ENCODE assay signal across 8 mouse cellular contexts in genomic region chr16:4267857-4268666, GRCm38 (mm10). TPM values are rescaled to one million over a fixed set of nuclear protein-coding genes. Genes with fewer than 3 reads are reported as not detected.
DNase-seq lines count a peak whose midpoint lies in the region; ATAC-seq and TF ChIP-seq lines count a peak whose summit lies in the region.

No protein-coding gene starts in this region.

- peak overlapping the region; percentile 72 for H3K4me2 ChIP-seq in heart, embryonic 14.5 days (ENCODE audit: low read length)
- peak overlapping the region; percentile 74 for H3K4me2 ChIP-seq in liver, embryonic 15.5 days
- peak overlapping the region; percentile 77 for H3K4me2 ChIP-seq in neural tube, embryonic 12.5 days (replicated peaks)
- H3K4me2 ChIP-seq in stomach, postnatal 0 days (replicated peaks; ENCODE audit: low read depth) = peak overlapping the region; percentile 75

- peak overlapping the region; percentile 77 for H3K9ac ChIP-seq in heart, embryonic 14.5 days (ENCODE audit: low read length)
- H3K9ac ChIP-seq in liver, embryonic 15.5 days = no peak overlapping the region
- peak overlapping the region; percentile 56 for H3K9ac ChIP-seq in neural tube, embryonic 12.5 days
- H3K9ac ChIP-seq in stomach, postnatal 0 days (ENCODE audit: low read length) = peak overlapping the region; percentile 72

- peaks cover 7% of the 10 kb centered on the region for H3K27me3 ChIP-seq in erythroblast, embryonic 14.5 days (ENCODE audit: control insufficient read depth)
- no peaks in the 10 kb centered on the region for H3K27me3 ChIP-seq in heart, embryonic 14.5 days (ENCODE audit: control insufficient read depth, insufficient read depth, low read length)
- H3K27me3 ChIP-seq in liver, embryonic 15.5 days = peaks cover 11% of the 10 kb centered on the region
- H3K27me3 ChIP-seq in neural tube, embryonic 12.5 days (replicated peaks) = no peaks in the 10 kb centered on the region
- H3K27me3 ChIP-seq in stomach, postnatal 0 days (ENCODE audit: control insufficient read depth, insufficient read depth, low read length) = no peaks in the 10 kb centered on the region

- TF ChIP-seq CTCF in stomach, postnatal 0 days (IDR thresholded peaks at IDR 0.05; ENCODE audit: low read depth) = peak; percentile 97

- no peaks in the 10 kb centered on the region for H3K4me1 ChIP-seq in brown adipose tissue, adult 24 weeks (ENCODE audit: control insufficient read depth, insufficient read depth, insufficient read length, low read length)
- H3K4me1 ChIP-seq in erythroblast, embryonic 14.5 days (ENCODE audit: control insufficient read depth) = peaks cover 8% of the 10 kb centered on the region
- H3K4me1 ChIP-seq in heart, embryonic 14.5 days (ENCODE audit: control insufficient read depth in 2 of 2, insufficient read depth in 2 of 2, low read length in 2 of 2) = peaks cover 30 to 45% of the 10 kb centered on the region in 2 experiments
- H3K4me1 ChIP-seq in liver, embryonic 15.5 days (replicated peaks) = peaks cover 6% of the 10 kb centered on the region
- H3K4me1 ChIP-seq in neural tube, embryonic 12.5 days = 0 out of 2 replicates have a peak, but pooled peaks cover 5% of the 10 kb centered on the region
- 0 out of 2 replicates have a peak, but pooled peaks cover 2% of the 10 kb centered on the region for H3K4me1 ChIP-seq in stomach, postnatal 0 days (replicated peaks; ENCODE audit: control insufficient read depth, insufficient read depth)

- no peaks in the 10 kb centered on the region for H3K36me3 ChIP-seq in erythroblast, embryonic 14.5 days (ENCODE audit: control insufficient read depth)
- no peaks in the 10 kb centered on the region for H3K36me3 ChIP-seq in heart, embryonic 14.5 days (ENCODE audit: control insufficient read depth, insufficient read depth, low read length)
- no peaks in the 10 kb centered on the region for H3K36me3 ChIP-seq in liver, embryonic 15.5 days (replicated peaks)
- H3K36me3 ChIP-seq in neural tube, embryonic 12.5 days = no peaks in the 10 kb centered on the region
- no peaks in the 10 kb centered on the region for H3K36me3 ChIP-seq in stomach, postnatal 0 days (ENCODE audit: control insufficient read depth, insufficient read depth, low read length)

- ATAC-seq in heart, embryonic 14.5 days (ENCODE audit: insufficient number of reproducible peaks, insufficient read depth, low FRiP score, low read depth) = peak; percentile 60
- ATAC-seq in liver, embryonic 15.5 days (ENCODE audit: insufficient read depth) = peak; percentile 62
- peak; percentile 90 for ATAC-seq in neural tube, embryonic 12.5 days (ENCODE audit: low FRiP score, low read depth)
- ATAC-seq in stomach, postnatal 0 days (ENCODE audit: low FRiP score, low TSS enrichment) = peak; percentile 89

- 6% methylated on average over 40 of the region's 40 CpGs for WGBS in heart, embryonic 14.5 days
- WGBS in liver, embryonic 15.5 days (ENCODE audit: insufficient replicate concordance) = 9% methylated on average over 40 of the region's 40 CpGs
- WGBS in neural tube, embryonic 12.5 days = 7% methylated on average over 40 of the region's 40 CpGs
- 9% methylated on average over 40 of the region's 40 CpGs for WGBS in stomach, postnatal 0 days

- H3K9me3 ChIP-seq in erythroblast, embryonic 14.5 days (ENCODE audit: control insufficient read depth, low read length) = no peaks in the 10 kb centered on the region
- no peaks in the 10 kb centered on the region for H3K9me3 ChIP-seq in heart, embryonic 14.5 days (ENCODE audit: control insufficient read depth, low read length)
- no peaks in the 10 kb centered on the region for H3K9me3 ChIP-seq in liver, embryonic 15.5 days (replicated peaks)
- no peaks in the 10 kb centered on the region for H3K9me3 ChIP-seq in neural tube, embryonic 12.5 days
- H3K9me3 ChIP-seq in stomach, postnatal 0 days (ENCODE audit: control insufficient read depth, low read length) = no peaks in the 10 kb centered on the region

- peak; percentile 63 to 68 for DNase-seq in B cell, adult 2 months
- peak; percentile 93 for DNase-seq in kidney, postnatal 10 days
- DNase-seq in stomach, postnatal 0 days (ENCODE audit: low spot score) = peak; percentile 89

- no peak overlapping the region for H3K27ac ChIP-seq in brown adipose tissue, adult 24 weeks (replicated peaks; ENCODE audit: low read depth, low read length)
- peak overlapping the region; percentile 89 to 92 for H3K27ac ChIP-seq in heart, embryonic 14.5 days (replicated peaks in 1 of 2; ENCODE audit: control insufficient read depth in 1 of 2, insufficient read depth in 1 of 2, low read depth in 2 of 2, low read length in 2 of 2)
- H3K27ac ChIP-seq in liver, embryonic 15.5 days (replicated peaks) = no peak overlapping the region
- no peak overlapping the region for H3K27ac ChIP-seq in neural tube, embryonic 12.5 days
- H3K27ac ChIP-seq in stomach, postnatal 0 days (replicated peaks) = peak overlapping the region; percentile 61

- peak overlapping the region; percentile 71 for H3K4me3 ChIP-seq in brown adipose tissue, adult 24 weeks (ENCODE audit: insufficient read depth, low read depth, low read length)
- peak overlapping the region; percentile 8 for H3K4me3 ChIP-seq in erythroblast, embryonic 14.5 days (replicated peaks)
- H3K4me3 ChIP-seq in heart, embryonic 14.5 days (ENCODE audit: control insufficient read depth in 1 of 2, insufficient read depth in 1 of 2, low read depth in 1 of 2, low read length in 2 of 2) = peak overlapping the region; percentile 45 to 61
- peak overlapping the region; percentile 48 for H3K4me3 ChIP-seq in liver, embryonic 15.5 days (replicated peaks)
- H3K4me3 ChIP-seq in neural tube, embryonic 12.5 days = peak overlapping the region; percentile 36
- H3K4me3 ChIP-seq in stomach, postnatal 0 days (ENCODE audit: low read depth, low read length) = peak overlapping the region; percentile 42

- no peak for TF ChIP-seq EP300 in stomach, postnatal 0 days (optimal IDR thresholded peaks at IDR 0.05)

RNA-seq across cellular contexts. Expression of gene Crebbp, which starts 54.3 kb away (rescaled TPM):
- 21.3 and 21.7 TPM in 2 replicates for polyA plus RNA-seq in brown adipose tissue, adult 24 weeks (2012; ENCODE audit: insufficient read depth, insufficient read length, missing spikeins)
- polyA plus RNA-seq in erythroblast, embryonic 14.5 days (2012) = 1.2 and 1.5 TPM in 2 replicates
- polyA plus RNA-seq in heart, embryonic 14.5 days (2014; fragmentation: Nextera tagmentation; extraction: Ambion mirVana) = 24.8 and 30.2 TPM in 2 replicates
- 7.9 and 8.3 TPM in 2 replicates for polyA plus RNA-seq in liver, embryonic 15.5 days (2015; fragmentation: Nextera tagmentation; extraction: Ambion mirVana)
- 38.4 and 39.5 TPM in 2 replicates for polyA plus RNA-seq in neural tube, embryonic 12.5 days (2016; fragmentation: Nextera tagmentation; extraction: Ambion mirVana)
- polyA plus RNA-seq in stomach, postnatal 0 days (2015; fragmentation: Nextera tagmentation; extraction: Ambion mirVana) = 14.4 and 14.8 TPM in 2 replicates

Comparison
In these comparisons a context has a peak if more than half of its experiments do, and no peak if none do; other contexts are left out.
1. H3K27ac ChIP-seq: peak in heart, embryonic 14.5 days (2 of 2) and stomach, postnatal 0 days (single experiment); none in brown adipose tissue, adult 24 weeks (single experiment), liver, embryonic 15.5 days (single experiment) and neural tube, embryonic 12.5 days (single experiment).
2. H3K4me3 ChIP-seq: peak in every context shown above with its lines; median percentile 71 in brown adipose tissue, adult 24 weeks; 53 in heart, embryonic 14.5 days; 48 in liver, embryonic 15.5 days; 42 in stomach, postnatal 0 days; 36 in neural tube, embryonic 12.5 days; 8 in erythroblast, embryonic 14.5 days.
3. Peak in every context shown above with its lines, with median percentiles within 50 percentile points of each other: DNase-seq, ATAC-seq and H3K4me2 ChIP-seq.